Mouse (Mus musculus) skeletal muscle tissue, adult 2 months (tissue): Measurements from ENCODE around the gene St3gal3.
A peak's percentile ranks its signal among the peaks of the same experiment; 100 is the strongest.

Source experiments
- DNase-seq: peaks from one replicate; pipeline ENCODE4 v3.0.0-alpha.2; 2012; ENCODE audit warnings: low read depth, low spot score

Gene St3gal3

GRCm38 (mm10) chr4:118141511-118141910 lies 6.8 kb upstream of the St3gal3 start:
- DNase-seq: peak; percentile 54

GRCm38 (mm10) chr4:118138891-118139290 lies 4.2 kb upstream of the St3gal3 start:
- DNase-seq: peak; percentile 66

GRCm38 (mm10) chr4:118137857-118138256 lies 3.1 kb upstream of the St3gal3 start:
- no peak for DNase-seq

GRCm38 (mm10) chr4:118137311-118137710 lies 2.6 kb upstream of the St3gal3 start:
- no peak for DNase-seq

- no peak for DNase-seq
Measured at GRCm38 (mm10) chr4:118135414-118135813, 700 bp upstream of the St3gal3 start.

- DNase-seq: no peak
Measured at GRCm38 (mm10) chr4:118131329-118131728, 3.4 kb downstream of the St3gal3 start.

- no peak for DNase-seq
Measured at GRCm38 (mm10) chr4:118123030-118123704, 11.5 kb downstream of the St3gal3 start.

- DNase-seq: no peak
Measured at GRCm38 (mm10) chr4:118122078-118122477, 12.6 kb downstream of the St3gal3 start.

GRCm38 (mm10) chr4:118117565-118117964 lies 17.1 kb downstream of the St3gal3 start:
- no peak for DNase-seq

- DNase-seq: no peak
Measured at GRCm38 (mm10) chr4:118116098-118116497, 18.6 kb downstream of the St3gal3 start.

- no peak for DNase-seq
Measured at GRCm38 (mm10) chr4:118115132-118115531, 19.6 kb downstream of the St3gal3 start.

GRCm38 (mm10) chr4:118112601-118113000 lies 22.1 kb downstream of the St3gal3 start:
- no peak for DNase-seq

GRCm38 (mm10) chr4:118109649-118110048 lies 25.1 kb downstream of the St3gal3 start:
- no peak for DNase-seq

GRCm38 (mm10) chr4:118108779-118109178 lies 25.9 kb downstream of the St3gal3 start:
- DNase-seq: no peak

GRCm38 (mm10) chr4:118105256-118106053 lies 29.3 kb downstream of the St3gal3 start:
- no peak for DNase-seq

- no peak for DNase-seq
Measured at GRCm38 (mm10) chr4:118103280-118103830, 31.4 kb downstream of the St3gal3 start.

- DNase-seq: no peak
Measured at GRCm38 (mm10) chr4:118101497-118101896, 33.2 kb downstream of the St3gal3 start.

GRCm38 (mm10) chr4:118099637-118100364 lies 34.9 kb downstream of the St3gal3 start:
- DNase-seq: no peak

- DNase-seq: no peak
Measured at GRCm38 (mm10) chr4:118098571-118098970, 36.1 kb downstream of the St3gal3 start.

- DNase-seq: no peak
Measured at GRCm38 (mm10) chr4:118096069-118096468, 38.6 kb downstream of the St3gal3 start.

GRCm38 (mm10) chr4:118092784-118093457 lies 41.8 kb downstream of the St3gal3 start:
- no peak for DNase-seq
